Mouse (Mus musculus) E14TG2a.4 (cell line): Measurements from ENCODE around the gene Gm26992.

Experiments used
- CTCF ChIP-seq: conservative IDR thresholded peaks from 2 replicates; pipeline ENCODE4 v1.5.1; 2014; ENCODE audit warnings: low read length
- NANOG ChIP-seq: IDR thresholded peaks from 2 replicates; pipeline ENCODE4 v1.6.1; 2014; ENCODE audit warnings: borderline replicate concordance, low read length, mixed read lengths

GRCm38 (mm10) chrX:103519547-103519946 lies 97.7 kb downstream of the Gm26992 start:
- TF ChIP-seq CTCF (no peak), NANOG (no peak)
